Mouse (Mus musculus): Measurements from ENCODE around the gene Tnfsf13b. TPM values are rescaled to one million over a fixed set of nuclear protein-coding genes. Genes with fewer than 3 reads are reported as not detected.

The Tnfsf13b gene
- polyA plus RNA-seq, 1 experiment from 2014 or later: 0.30 TPM

DNA sequence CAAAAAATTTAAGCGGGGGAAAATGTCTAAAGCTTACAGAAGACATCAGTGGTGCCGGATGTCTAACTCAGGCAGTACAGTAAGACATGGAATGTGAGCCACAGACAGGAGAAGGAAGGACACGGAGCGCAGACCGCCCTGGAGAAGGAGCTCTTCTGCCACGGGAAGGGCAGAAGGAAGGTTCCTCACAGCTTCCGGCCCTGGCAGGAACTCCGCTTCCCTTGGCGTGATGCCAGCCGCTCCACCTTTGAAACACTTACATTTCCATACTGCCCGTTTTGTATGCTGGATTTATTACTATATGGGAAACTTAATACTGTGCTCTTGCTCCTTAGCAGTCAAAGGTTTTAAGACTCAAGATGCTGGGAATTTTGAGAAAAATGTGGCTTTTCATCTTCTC, 60.6 kb downstream of the Tnfsf13b start:
- H3K4me1 ChIP-seq (replicated peaks): peaks cover 5% of the 10 kb centered on the region; the same call in 1 of the 2 replicates
- H3K27ac ChIP-seq: no peak overlapping the region
- H3K9me3 ChIP-seq: no peaks in the 10 kb centered on the region
- DNase-seq (ENCODE audit: low spot score): no peak
- 89% methylated on average over 11 of the region's 11 CpGs for WGBS
- H3K36me3 ChIP-seq: no peaks in the 10 kb centered on the region
- no peaks in the 10 kb centered on the region for H3K27me3 ChIP-seq (ENCODE audit: insufficient read depth, poor library complexity, severe bottlenecking)
- H3K4me3 ChIP-seq: no peak overlapping the region

- Histone ChIP-seq H3K9me3 (no peaks in the 10 kb centered on the region), H3K36me3 (no peaks in the 10 kb centered on the region), H3K4me1 (replicated peaks) (peaks cover 5% of the 10 kb centered on the region; the same call in 1 of the 2 replicates), H3K4me3 (no peak overlapping the region), H3K27ac (no peak overlapping the region), H3K27me3 (ENCODE audit: insufficient read depth, poor library complexity, severe bottlenecking) (no peaks in the 10 kb centered on the region)
- DNase-seq (ENCODE audit: low spot score): no peak
- WGBS: 87% methylated on average over 7 of the region's 7 CpGs
These were observed 61.5 kb downstream of the Tnfsf13b start for GRCm38 (mm10) chr8:10067775-10068174.

- H3K36me3 ChIP-seq: no peaks in the 10 kb centered on the region
- no peak for DNase-seq (ENCODE audit: low spot score)
- no peaks in the 10 kb centered on the region for H3K27me3 ChIP-seq (ENCODE audit: insufficient read depth, poor library complexity, severe bottlenecking)
- no peak overlapping the region for H3K27ac ChIP-seq
- H3K4me3 ChIP-seq: no peak overlapping the region
- H3K9me3 ChIP-seq: no peaks in the 10 kb centered on the region
- H3K4me1 ChIP-seq (replicated peaks): 0 out of 2 replicates have a peak, but pooled peaks cover 5% of the 10 kb centered on the region
- 96% methylated on average over 2 of the region's 2 CpGs for WGBS
These were observed 66.1 kb downstream of the Tnfsf13b start for GRCm38 (mm10) chr8:10072347-10072746.

Other genes with a start within 250 kb of the Tnfsf13b start
- gene Fam155a, start 235.3 kb upstream of the Tnfsf13b start, polyA plus RNA-seq (2016; fragmentation: Nextera tagmentation; extraction: Ambion mirVana): 1.1 and 2.8 TPM in 2 replicates
- gene Gm10217, start 142.2 kb upstream of the Tnfsf13b start, polyA plus RNA-seq (2016; fragmentation: Nextera tagmentation; extraction: Ambion mirVana): not detected in 2 replicates
- 7.1 and 8.1 TPM in 2 replicates for gene Lig4, start 28.8 kb upstream of the Tnfsf13b start, polyA plus RNA-seq (2016; fragmentation: Nextera tagmentation; extraction: Ambion mirVana)
- 14.5 and 15.1 TPM in 2 replicates for gene Abhd13, start 28.8 kb upstream of the Tnfsf13b start, polyA plus RNA-seq (2016; fragmentation: Nextera tagmentation; extraction: Ambion mirVana)
- gene Myo16, start 147.4 kb downstream of the Tnfsf13b start, polyA plus RNA-seq (2016; fragmentation: Nextera tagmentation; extraction: Ambion mirVana): 2.8 TPM in 2 replicates